Mouse (Mus musculus) megakaryocyte, embryonic 14.5 days (primary cell): ENCODE measurements around the gene Serinc2. TPM values are rescaled to one million over a fixed set of nuclear protein-coding genes. Genes with fewer than 3 reads are reported as not detected.

Source experiments
- H3K27me3 ChIP-seq: replicated peaks from 2 replicates; pipeline ENCODE3; 2012; ENCODE audit warnings: inconsistent platforms
- H3K36me3 ChIP-seq: replicated peaks from 2 replicates; pipeline ENCODE3; 2012; ENCODE audit warnings: low read length, inconsistent platforms, mixed read lengths
- H3K4me1 ChIP-seq: 2 replicates; pipeline ENCODE4 v1.6.1; 2012; ENCODE audit warnings: inconsistent platforms
- H3K4me3 ChIP-seq: replicated peaks from 2 replicates; pipeline ENCODE3; 2012; ENCODE audit warnings: moderate library complexity, mild to moderate bottlenecking, inconsistent platforms
- H3K9me3 ChIP-seq: 2 replicates; pipeline ENCODE4 v1.6.1; 2012; ENCODE audit warnings: inconsistent platforms
- FLI1 ChIP-seq: IDR thresholded peaks from 2 replicates; pipeline ENCODE4 v1.6.1; 2012; ENCODE audit warnings: low read length, inconsistent platforms, mixed read lengths
- GATA1 ChIP-seq: IDR thresholded peaks from 3 replicates; pipeline ENCODE4 v1.6.1; 2012; ENCODE audit warnings: mixed read lengths, low read length, inconsistent platforms, borderline replicate concordance
- polyA plus RNA-seq: library from polyadenylated mRNA; stranded (reverse); fragments of >175 nt; gene quantifications from 2 replicates; pipeline ENCODE4 v1.2.3, GENCODE M21; 2012; ENCODE audit warnings: low replicate concordance; ENCODE audit not compliant: insufficient read depth

Gene Serinc2
- polyA plus RNA-seq, 1 experiment: 0.39 TPM

GRCm38 (mm10) chr4:130286531-130286930, 7.5 kb upstream of the Serinc2 start:
- Histone ChIP-seq H3K36me3 (no peaks in the 10 kb centered on the region), H3K27me3 (peaks cover 64% of the 10 kb centered on the region), H3K4me1 (peaks cover 10% of the 10 kb centered on the region), H3K4me3 (peak overlapping the region; percentile 23), H3K9me3 (no peaks in the 10 kb centered on the region)
- TF ChIP-seq FLI1: no peak
- no peak for TF ChIP-seq GATA1

DNA sequence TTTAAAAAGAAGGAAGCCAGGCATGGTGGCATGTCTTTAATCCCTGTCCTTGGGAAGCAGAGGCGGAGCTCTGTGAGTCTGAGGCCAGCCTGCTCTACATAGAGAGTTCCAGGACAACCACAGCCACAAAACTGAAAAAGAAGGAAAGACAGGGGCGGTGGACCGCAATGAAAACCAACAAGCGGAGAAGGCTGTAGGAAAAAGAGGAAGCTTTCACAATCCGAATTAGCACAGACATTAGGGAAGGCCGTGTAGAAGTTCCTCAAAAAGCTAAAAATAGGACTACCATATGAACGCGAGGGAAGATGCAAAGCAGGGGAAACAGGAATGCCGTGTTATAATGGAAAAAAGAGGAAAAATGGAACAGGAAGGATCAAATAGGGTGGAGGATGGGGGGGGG, 4.8 kb upstream of the Serinc2 start:
- Histone ChIP-seq H3K4me1 (peaks cover 10% of the 10 kb centered on the region), H3K9me3 (peaks cover 4% of the 10 kb centered on the region), H3K4me3 (peak overlapping the region; percentile 2), H3K27me3 (peaks cover 68% of the 10 kb centered on the region), H3K36me3 (no peaks in the 10 kb centered on the region)
- TF ChIP-seq FLI1 (no peak), GATA1 (no peak)

- Histone ChIP-seq H3K36me3 (no peaks in the 10 kb centered on the region), H3K27me3 (peaks cover 76% of the 10 kb centered on the region), H3K4me1 (peaks cover 10% of the 10 kb centered on the region), H3K4me3 (no peak overlapping the region), H3K9me3 (peaks cover 4% of the 10 kb centered on the region)
- no peak for TF ChIP-seq FLI1
- no peak for TF ChIP-seq GATA1
Observed at GRCm38 (mm10) chr4:130282856-130283255, 3.9 kb upstream of the Serinc2 start.

DNA sequence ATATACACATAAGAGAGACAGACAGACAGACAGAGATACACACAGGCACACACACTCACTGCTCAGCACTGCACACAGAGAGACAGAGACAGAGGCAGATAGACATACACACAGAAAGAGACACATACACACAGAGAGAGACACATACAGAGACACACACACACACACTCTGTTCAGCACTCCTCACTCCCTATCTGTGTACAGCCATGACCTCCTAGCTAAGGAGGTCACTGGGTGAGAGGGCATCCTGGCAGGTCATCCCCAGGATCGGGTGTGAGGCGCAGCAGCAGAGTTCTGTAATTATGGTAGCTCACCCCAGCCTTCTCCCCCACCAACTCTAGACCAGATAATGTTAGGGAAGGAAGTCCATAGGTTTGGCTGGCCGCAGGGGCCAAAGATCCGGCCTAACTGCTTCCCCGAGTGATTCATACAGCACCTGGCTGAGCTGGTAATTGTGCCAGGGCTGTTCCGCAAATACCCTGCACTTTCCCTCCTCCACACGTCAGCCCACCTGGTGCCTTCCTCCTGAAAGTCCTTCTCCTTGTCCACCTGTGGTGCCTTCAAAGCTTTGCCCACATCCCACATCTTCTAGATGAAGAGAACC, 2.3 kb downstream of the Serinc2 start:
- Histone ChIP-seq H3K27me3 (peaks cover 85% of the 10 kb centered on the region), H3K4me3 (peak overlapping the region; percentile 10), H3K36me3 (no peaks in the 10 kb centered on the region), H3K4me1 (peaks cover 19% of the 10 kb centered on the region), H3K9me3 (peaks cover 4% of the 10 kb centered on the region)
- TF ChIP-seq GATA1 (no peak), FLI1 (no peak)

DNA sequence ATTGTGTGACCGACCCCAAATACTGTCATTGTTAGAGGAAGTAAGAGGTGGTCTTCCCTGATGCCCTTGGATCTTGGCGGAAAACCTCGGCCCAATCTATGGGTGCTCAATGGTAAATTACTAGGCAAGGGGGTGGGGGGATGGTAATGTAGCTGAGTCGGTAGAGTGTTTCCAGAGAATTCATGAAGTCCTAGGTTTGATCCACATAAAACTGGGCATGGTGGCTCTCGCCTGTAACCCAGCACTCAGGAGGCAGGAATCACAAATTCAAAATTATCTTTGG, 3.2 kb downstream of the Serinc2 start:
- no peaks in the 10 kb centered on the region for H3K36me3 ChIP-seq

GRCm38 (mm10) chr4:130275016-130275822, 3.8 kb downstream of the Serinc2 start:
- TF ChIP-seq GATA1 (no peak), FLI1 (no peak)
- H3K36me3 ChIP-seq: no peaks in the 10 kb centered on the region
- peaks cover 88% of the 10 kb centered on the region for H3K27me3 ChIP-seq
- H3K4me3 ChIP-seq: peak overlapping the region; percentile 76
- H3K9me3 ChIP-seq: peaks cover 1% of the 10 kb centered on the region
- peaks cover 29% of the 10 kb centered on the region for H3K4me1 ChIP-seq

More for the DNA sequence above, 3.2 kb downstream of the Serinc2 start:
- H3K9me3 ChIP-seq: peaks cover 4% of the 10 kb centered on the region
- TF ChIP-seq GATA1: no peak
- no peak for TF ChIP-seq FLI1
- peaks cover 88% of the 10 kb centered on the region for H3K27me3 ChIP-seq
- no peak overlapping the region for H3K4me3 ChIP-seq
- peaks cover 23% of the 10 kb centered on the region for H3K4me1 ChIP-seq

DNA sequence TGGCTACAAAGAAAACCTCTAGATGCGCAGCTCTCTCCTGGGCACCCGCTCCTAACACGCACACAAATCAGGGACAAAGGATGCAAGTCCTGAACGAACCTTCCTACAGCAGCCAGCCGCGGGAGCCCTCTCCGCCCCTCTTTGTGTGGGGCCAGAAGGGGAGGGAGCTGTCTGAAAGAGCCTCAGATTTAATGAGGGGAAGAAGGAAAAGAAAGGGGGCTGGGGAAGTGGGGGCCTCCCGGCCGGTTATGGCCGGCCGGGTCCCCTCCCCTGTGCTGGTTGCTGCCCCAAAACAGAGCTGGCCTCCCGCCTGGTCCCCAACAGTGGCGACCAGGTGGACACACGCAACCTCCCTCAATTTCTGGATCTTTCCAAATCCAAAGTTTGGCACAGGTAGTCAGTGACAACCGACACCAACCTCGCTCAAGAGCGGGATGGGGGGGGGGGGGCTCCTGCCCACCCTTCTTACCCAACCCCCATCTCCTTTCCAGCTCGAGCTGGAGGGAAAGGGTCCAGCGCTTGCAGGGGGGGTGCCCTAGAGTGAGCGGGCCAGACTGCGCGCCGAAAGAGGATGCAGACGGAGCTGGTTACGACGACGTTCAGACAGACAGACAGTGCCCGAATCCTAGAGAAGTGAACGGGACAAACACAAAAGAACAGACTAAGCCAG, 4.5 kb downstream of the Serinc2 start:
- no peak for TF ChIP-seq GATA1
- TF ChIP-seq FLI1: no peak
- Histone ChIP-seq H3K4me1 (peaks cover 36% of the 10 kb centered on the region), H3K4me3 (peak overlapping the region; percentile 76), H3K27me3 (peaks cover 91% of the 10 kb centered on the region), H3K9me3 (peaks cover 2% of the 10 kb centered on the region; the same call in 1 of the 2 replicates), H3K36me3 (no peaks in the 10 kb centered on the region)

- H3K27me3 ChIP-seq: peaks cover 91% of the 10 kb centered on the region
- TF ChIP-seq FLI1 (no peak), GATA1 (no peak)
- H3K36me3 ChIP-seq: no peaks in the 10 kb centered on the region
- H3K4me1 ChIP-seq: peaks cover 38% of the 10 kb centered on the region
- peak overlapping the region; percentile 50 for H3K4me3 ChIP-seq
- H3K9me3 ChIP-seq: peaks cover 3% of the 10 kb centered on the region; the same call in 1 of the 2 replicates
Observed at GRCm38 (mm10) chr4:130273698-130274345, 5.2 kb downstream of the Serinc2 start.

DNA sequence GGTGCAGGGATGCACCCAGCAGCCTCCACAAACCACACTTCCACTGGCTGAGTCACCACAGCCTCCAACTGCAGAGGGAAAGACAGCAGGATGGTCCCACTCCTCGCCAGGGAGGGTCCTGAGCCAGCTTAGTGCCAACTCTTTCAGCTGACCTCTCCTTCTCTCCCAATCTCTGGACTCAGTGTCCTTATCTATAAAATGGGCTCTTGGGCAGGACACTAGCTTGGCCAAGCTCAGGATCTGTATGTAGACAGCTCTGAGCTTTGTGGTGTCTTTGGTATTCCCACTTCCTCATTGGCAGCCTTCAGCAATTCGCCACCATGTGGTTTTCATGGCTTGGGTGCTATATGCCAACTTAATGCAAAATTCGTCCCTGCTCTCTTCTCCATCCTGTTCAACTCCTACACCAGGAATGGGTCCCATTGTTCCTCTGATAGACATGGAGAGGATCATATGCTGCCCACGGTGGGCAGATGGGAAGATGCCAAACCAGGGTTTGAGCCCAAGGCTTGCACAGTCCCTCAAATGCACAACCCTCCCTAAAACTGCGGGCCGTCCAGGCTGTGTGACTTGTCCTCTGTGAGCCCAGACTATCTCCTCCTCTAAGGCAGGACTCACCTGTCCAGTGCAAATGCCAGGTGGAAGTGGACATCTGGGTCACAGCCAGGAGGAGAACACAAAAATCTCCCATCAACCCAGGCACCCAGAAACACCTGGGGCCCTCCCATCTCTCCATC, 8.2 kb downstream of the Serinc2 start:
- Histone ChIP-seq H3K27me3 (peaks cover 86% of the 10 kb centered on the region), H3K36me3 (no peaks in the 10 kb centered on the region), H3K9me3 (peaks cover 3% of the 10 kb centered on the region; the same call in 1 of the 2 replicates), H3K4me3 (peak overlapping the region; percentile 48), H3K4me1 (peaks cover 46% of the 10 kb centered on the region)
- no peak for TF ChIP-seq GATA1
- TF ChIP-seq FLI1: no peak
